Mouse (Mus musculus) neural tube, embryonic 13.5 days (tissue): ENCODE data around the gene Styk1. TPM values are rescaled to one million over a fixed set of nuclear protein-coding genes. Genes with fewer than 3 reads are reported as not detected.

Experiments used
- ATAC-seq: fragments of 200-750 bp; cut with Nextera tagmentation; 2 replicates; pipeline ENCODE4 v1.8.0; 2017; ENCODE audit warnings: low read depth, mild to moderate bottlenecking, moderate TSS enrichment, moderate library complexity
- H3K27ac ChIP-seq: fragments of 300-500 bp; sonication (generic); replicated peaks from 2 replicates; pipeline ENCODE4 v1.5.1; 2015; ENCODE audit warnings: moderate library complexity, mild to moderate bottlenecking, inconsistent platforms
- H3K27me3 ChIP-seq: fragments of 300-500 bp; sonication (generic); 2 replicates; pipeline ENCODE4 v1.6.1; 2015; ENCODE audit warnings: mild to moderate bottlenecking, inconsistent platforms
- H3K36me3 ChIP-seq: fragments of 300-500 bp; sonication (generic); 2 replicates; pipeline ENCODE4 v1.6.1; 2015; ENCODE audit warnings: mild to moderate bottlenecking, inconsistent platforms
- H3K4me1 ChIP-seq: fragments of 300-500 bp; sonication (generic); replicated peaks from 2 replicates; pipeline ENCODE4 v1.6.1; 2015; ENCODE audit warnings: inconsistent platforms
- H3K4me2 ChIP-seq: fragments of 300-500 bp; sonication (generic); 2 replicates; pipeline ENCODE4 v1.6.1; 2015; ENCODE audit warnings: inconsistent platforms, mild to moderate bottlenecking, moderate library complexity
- H3K4me3 ChIP-seq: fragments of 300-500 bp; sonication (generic); 2 replicates; pipeline ENCODE4 v1.5.1; 2015; ENCODE audit warnings: mild to moderate bottlenecking, inconsistent platforms
- H3K9ac ChIP-seq: fragments of 300-500 bp; sonication (generic); 2 replicates; pipeline ENCODE4 v1.6.1; 2015; ENCODE audit warnings: moderate library complexity, mild to moderate bottlenecking, inconsistent platforms
- H3K9me3 ChIP-seq: fragments of 300-500 bp; sonication (generic); 2 replicates; pipeline ENCODE4 v1.6.1; 2016; ENCODE audit warnings: inconsistent platforms
- WGBS: fragments of 180-500 bp; shearing (Covaris S2); methylation state at CpG from one replicate; pipeline ENCODE4 v1.1.7; 2015; 5-methylcytosine and 5-hydroxymethylcytosine counted together
- polyA plus RNA-seq: library from polyadenylated mRNA; unstranded; fragments of >200 nt; fragmentation: Nextera tagmentation; extraction: Ambion mirVana; gene quantifications from 2 replicates; pipeline ENCODE4 v1.2.1, GENCODE M21; 2015

The Styk1 gene
- polyA plus RNA-seq = 1.4 and 1.9 TPM in 2 replicates

DNA sequence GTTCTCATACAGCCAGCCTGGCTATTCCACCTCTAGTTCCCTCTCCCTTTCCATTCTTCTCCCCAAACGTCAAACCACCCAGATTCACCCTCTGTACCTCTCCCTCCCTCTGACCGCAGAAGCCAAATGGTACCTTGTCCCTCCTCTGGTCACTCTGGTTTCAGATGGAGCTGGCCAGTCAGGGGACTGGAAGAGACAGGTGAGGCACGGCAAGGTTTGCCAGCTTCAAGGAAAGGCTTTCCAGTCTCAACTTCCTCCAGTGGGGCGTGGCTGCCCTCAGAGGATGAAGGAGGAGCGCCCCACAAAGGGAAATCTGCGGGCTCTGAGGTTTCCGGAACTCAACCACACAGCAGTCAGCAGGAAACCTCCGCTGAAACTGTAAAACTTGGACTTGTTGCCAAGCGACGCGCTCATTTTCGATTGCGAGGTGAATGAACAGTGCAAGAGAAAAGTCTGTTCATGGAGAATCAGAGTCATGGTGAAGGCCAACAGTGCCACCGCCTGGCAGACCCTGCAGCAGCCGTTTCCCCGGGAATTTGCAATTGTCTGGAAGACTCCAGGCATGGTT lies at the start of gene Styk1:
TSS of gene Styk1 (minus strand) at position 246 of the 568 bp plus-strand sequence.
- H3K27ac ChIP-seq = no peak within 1 kb of the TSS
- under 1% methylated on average over 16 of the region's 16 CpGs for WGBS
- peak within 1 kb of the TSS; percentile 35 for H3K4me3 ChIP-seq
- no peaks in the 10 kb centered on the region for H3K27me3 ChIP-seq
- H3K4me2 ChIP-seq = peak within 1 kb of the TSS; percentile 64
- H3K9ac ChIP-seq = peak within 1 kb of the TSS; percentile 62
- no peaks in the 10 kb centered on the region for H3K36me3 ChIP-seq
- ATAC-seq = peak; percentile 93
- H3K9me3 ChIP-seq = no peaks in the 10 kb centered on the region
- peaks cover 6% of the 10 kb centered on the region for H3K4me1 ChIP-seq

DNA sequence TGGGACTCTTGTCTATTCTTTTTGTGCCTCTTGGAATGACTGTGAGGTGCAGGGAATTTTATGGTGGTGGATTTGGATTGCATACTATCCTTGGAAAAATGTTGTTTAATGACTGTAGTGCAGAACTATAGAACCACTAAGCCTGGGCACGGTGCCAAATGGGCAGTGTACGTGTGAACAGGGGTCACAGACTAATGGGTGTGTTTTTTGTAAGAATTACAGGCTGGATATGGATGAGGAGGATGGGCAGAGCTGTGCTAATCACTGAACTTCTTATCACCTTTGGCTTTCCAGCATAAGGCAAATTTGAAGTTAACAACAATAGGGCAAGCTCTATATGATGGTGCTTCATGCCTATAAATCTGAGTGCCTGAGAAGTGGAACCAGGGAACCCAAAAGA lies 49.6 kb upstream of the Styk1 start:
- Histone ChIP-seq H3K4me1 (no peaks in the 10 kb centered on the region), H3K27me3 (no peaks in the 10 kb centered on the region), H3K36me3 (no peaks in the 10 kb centered on the region), H3K27ac (no peak overlapping the region), H3K4me2 (no peak overlapping the region), H3K9ac (no peak overlapping the region), H3K9me3 (no peaks in the 10 kb centered on the region), H3K4me3 (no peak overlapping the region)
- no peak for ATAC-seq
- WGBS = 67% methylated on average over 2 of the region's 2 CpGs

DNA sequence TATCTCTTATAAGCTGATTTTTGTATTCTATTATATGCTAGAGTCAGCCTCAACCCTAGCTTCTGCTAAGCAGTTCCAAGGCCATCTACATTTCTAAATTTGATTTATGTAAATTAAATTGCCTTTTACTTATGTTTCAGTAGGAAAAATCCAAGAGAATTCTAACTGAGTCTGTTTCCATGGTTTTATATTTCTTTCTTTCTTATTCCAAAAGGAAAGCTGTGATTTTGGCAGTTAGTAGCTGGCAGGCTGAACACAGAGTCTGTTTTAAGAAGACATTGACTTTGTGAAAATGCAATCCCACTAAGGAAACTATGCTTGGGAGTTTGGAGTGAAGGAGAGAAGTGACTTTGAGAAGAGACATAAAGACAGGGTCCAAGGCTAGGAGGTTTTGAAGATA lies 49.2 kb upstream of the Styk1 start:
- Histone ChIP-seq H3K4me1 (no peaks in the 10 kb centered on the region), H3K36me3 (no peaks in the 10 kb centered on the region), H3K4me3 (no peak overlapping the region), H3K9ac (no peak overlapping the region), H3K27me3 (no peaks in the 10 kb centered on the region), H3K27ac (no peak overlapping the region), H3K9me3 (no peaks in the 10 kb centered on the region), H3K4me2 (no peak overlapping the region)
- ATAC-seq = no peak

DNA sequence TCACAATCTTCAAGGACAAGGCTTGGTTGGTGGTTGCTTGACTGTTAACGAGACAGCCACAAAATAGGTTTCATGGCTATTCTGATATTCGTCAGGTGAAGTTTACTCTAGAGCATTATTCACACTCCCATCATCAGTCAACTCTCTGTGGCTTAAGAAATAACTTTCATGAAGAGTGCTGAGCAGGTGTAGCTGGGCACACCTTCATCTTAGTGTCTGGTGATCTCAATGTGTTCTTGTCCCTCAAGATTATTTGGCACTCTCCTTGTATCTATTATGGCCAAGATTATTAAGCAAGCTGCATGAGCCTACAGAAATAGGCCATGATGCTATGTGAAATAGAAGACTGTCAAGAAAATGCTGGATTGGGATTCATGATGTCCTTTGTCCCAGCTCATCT lies 47.9 kb upstream of the Styk1 start:
- H3K4me3 ChIP-seq = no peak overlapping the region
- no peak overlapping the region for H3K4me2 ChIP-seq
- no peaks in the 10 kb centered on the region for H3K36me3 ChIP-seq
- WGBS = 87% methylated on average over 2 of the region's 2 CpGs
- H3K9me3 ChIP-seq = no peaks in the 10 kb centered on the region
- H3K27ac ChIP-seq = no peak overlapping the region
- H3K27me3 ChIP-seq = no peaks in the 10 kb centered on the region
- no peak overlapping the region for H3K9ac ChIP-seq
- H3K4me1 ChIP-seq = no peaks in the 10 kb centered on the region
- ATAC-seq = no peak

- H3K9me3 ChIP-seq = no peaks in the 10 kb centered on the region
- 78% methylated on average over 1 of the region's 1 CpGs for WGBS
- H3K4me2 ChIP-seq = no peak overlapping the region
- 0 out of 2 replicates have a peak, but pooled peaks cover 5% of the 10 kb centered on the region for H3K27me3 ChIP-seq
- no peak overlapping the region for H3K4me3 ChIP-seq
- no peaks in the 10 kb centered on the region for H3K4me1 ChIP-seq
- H3K36me3 ChIP-seq = no peaks in the 10 kb centered on the region
- H3K9ac ChIP-seq = no peak overlapping the region
- ATAC-seq = no peak
- no peak overlapping the region for H3K27ac ChIP-seq
Measured at GRCm38 (mm10) chr6:131396650-131397049, 43.3 kb upstream of the Styk1 start.

- WGBS = 85% methylated on average over 4 of the region's 4 CpGs
- H3K9ac ChIP-seq = no peak overlapping the region
- no peaks in the 10 kb centered on the region for H3K36me3 ChIP-seq
- H3K9me3 ChIP-seq = no peaks in the 10 kb centered on the region
- H3K4me2 ChIP-seq = no peak overlapping the region
- H3K4me1 ChIP-seq = peaks cover 2% of the 10 kb centered on the region; the same call in 1 of the 2 replicates
- H3K27me3 ChIP-seq = peaks cover 10% of the 10 kb centered on the region; the same call in 1 of the 2 replicates
- H3K27ac ChIP-seq = no peak overlapping the region
- no peak for ATAC-seq
- H3K4me3 ChIP-seq = no peak overlapping the region
Measured at GRCm38 (mm10) chr6:131393873-131394660, 40.7 kb upstream of the Styk1 start.

- Histone ChIP-seq H3K9ac (peak within 1 kb of the TSS; percentile 91), H3K9me3 (no peaks in the 10 kb centered on the region), H3K27me3 (peaks cover 10% of the 10 kb centered on the region; the same call in 1 of the 2 replicates), H3K4me3 (peak within 1 kb of the TSS; percentile 89), H3K4me2 (peak within 1 kb of the TSS; percentile 89), H3K4me1 (peaks cover 41% of the 10 kb centered on the region), H3K36me3 (no peaks in the 10 kb centered on the region), H3K27ac (peak within 1 kb of the TSS; percentile 83)
- peak; percentile 96 for ATAC-seq
- under 1% methylated on average over 101 of the region's 107 CpGs for WGBS
Measured at GRCm38 (mm10) chr6:131388040-131389021, 34.9 kb upstream of the Styk1 start, which contains the start of gene Ybx3. TSS of gene Ybx3 (minus strand) at chr6:131388476.

- Histone ChIP-seq H3K27me3 (peaks cover 9% of the 10 kb centered on the region; the same call in 1 of the 2 replicates), H3K4me3 (peak overlapping the region; percentile 89), H3K36me3 (no peaks in the 10 kb centered on the region), H3K9ac (peak overlapping the region; percentile 91), H3K4me2 (peak overlapping the region; percentile 89), H3K27ac (peak overlapping the region; percentile 83), H3K4me1 (peaks cover 49% of the 10 kb centered on the region), H3K9me3 (no peaks in the 10 kb centered on the region)
- peak; percentile 74 for ATAC-seq
- under 1% methylated on average over 43 of the region's 43 CpGs for WGBS
Measured at GRCm38 (mm10) chr6:131387221-131388039, 34.0 kb upstream of the Styk1 start.

- Histone ChIP-seq H3K9ac (peak overlapping the region; percentile 91; the same call in 1 of the 2 replicates), H3K4me2 (peak overlapping the region; percentile 89), H3K27ac (no peak overlapping the region), H3K9me3 (no peaks in the 10 kb centered on the region), H3K27me3 (peaks cover 5% of the 10 kb centered on the region; the same call in 1 of the 2 replicates), H3K36me3 (no peaks in the 10 kb centered on the region), H3K4me1 (peaks cover 54% of the 10 kb centered on the region), H3K4me3 (peak overlapping the region; percentile 89; the same call in 1 of the 2 replicates)
- ATAC-seq = no peak
- 48% methylated on average over 9 of the region's 9 CpGs for WGBS
Measured at GRCm38 (mm10) chr6:131386416-131387019, 33.1 kb upstream of the Styk1 start.

DNA sequence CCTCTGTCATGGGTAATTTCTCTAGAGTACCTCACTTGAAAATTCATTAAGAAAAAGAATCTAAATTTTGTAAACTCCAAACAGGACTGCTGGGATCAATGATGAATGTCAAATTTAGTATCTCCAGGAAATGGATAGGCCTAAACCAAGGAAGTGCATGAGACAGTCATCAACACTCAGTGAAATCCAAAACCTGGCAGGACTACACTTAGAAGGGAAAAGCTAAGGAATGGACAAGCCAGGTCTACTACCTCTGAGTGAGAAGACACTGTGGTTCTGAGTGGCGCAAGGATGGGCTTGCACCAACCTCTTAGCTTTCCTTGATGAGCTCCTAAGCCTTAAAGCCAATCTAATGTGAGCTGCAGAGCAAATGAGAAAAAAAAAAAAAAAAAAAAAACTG lies 32.1 kb upstream of the Styk1 start:
- Histone ChIP-seq H3K4me1 (peaks cover 54% of the 10 kb centered on the region), H3K9ac (no peak overlapping the region), H3K9me3 (no peaks in the 10 kb centered on the region), H3K36me3 (0 out of 2 replicates have a peak, but pooled peaks cover under 1% of the 10 kb centered on the region), H3K27ac (no peak overlapping the region), H3K27me3 (peaks cover 5% of the 10 kb centered on the region; the same call in 1 of the 2 replicates), H3K4me2 (no peak overlapping the region), H3K4me3 (no peak overlapping the region)
- no peak for ATAC-seq
- 89% methylated on average over 1 of the region's 1 CpGs for WGBS
